Mouse (Mus musculus): Measurements from ENCODE around the gene 2210016L21Rik. TPM values are rescaled to one million over a fixed set of nuclear protein-coding genes. Genes with fewer than 3 reads are reported as not detected.
A peak's percentile ranks its signal among the peaks of the same experiment; 100 is the strongest.
"Not testable (repeated sequence)": the region's sequence is repeated elsewhere in the genome, so short reads cannot be mapped to it uniquely, and the experiment has no call there.

The 2210016L21Rik gene
- 48.7 and 50.3 TPM in 2 replicates for polyA plus RNA-seq (2016; fragmentation: Nextera tagmentation; extraction: Ambion mirVana)

DNA sequence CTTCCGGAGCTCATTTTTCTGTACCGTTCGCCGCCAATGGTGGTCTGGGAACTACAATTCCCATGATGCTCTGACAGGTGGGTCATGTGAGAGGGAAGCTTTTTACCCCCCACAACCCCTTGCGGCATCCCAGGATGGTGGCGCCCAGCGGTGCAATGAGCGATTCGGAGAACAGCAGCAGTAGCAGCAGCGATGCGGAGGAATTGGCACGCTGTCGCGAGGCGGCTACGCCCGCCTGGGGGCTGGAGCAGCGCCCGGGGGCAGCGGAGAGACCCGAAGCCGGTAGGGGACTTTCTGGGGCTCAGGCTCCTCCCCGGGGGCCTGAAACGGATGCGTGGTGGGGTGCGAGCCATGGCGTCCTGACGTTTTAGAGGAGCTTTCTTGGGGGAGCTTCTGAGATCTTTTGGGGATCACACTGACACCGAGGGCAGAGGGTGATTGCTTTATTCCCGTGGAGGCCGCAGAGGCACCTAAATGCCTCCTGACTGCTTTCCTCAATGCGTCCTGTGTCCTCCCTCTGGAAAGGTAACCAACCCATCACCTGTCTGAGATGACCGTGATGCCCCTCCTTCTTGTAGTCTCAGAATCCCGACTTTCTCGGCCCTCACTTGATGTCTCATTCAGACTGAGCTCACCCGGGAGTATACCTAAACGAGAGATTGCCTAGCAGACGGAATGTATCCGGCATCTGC is at the start of gene 2210016L21Rik:
Gene 2210016L21Rik (plus strand): TSS at position 85 of the 692 bp plus-strand sequence.
- Histone ChIP-seq H3K9me3 (replicated peaks) (peaks cover 9% of the 10 kb centered on the region; the same call in 1 of the 2 replicates), H3K4me3 (peak within 1 kb of the TSS; percentile 92), H3K4me1 (peaks cover 10% of the 10 kb centered on the region), H3K36me3 (peaks cover 27% of the 10 kb centered on the region), H3K27me3 (ENCODE audit: low read depth, poor library complexity, severe bottlenecking) (no peaks in the 10 kb centered on the region), H3K27ac (replicated peaks) (peak within 1 kb of the TSS; percentile 92)
- DNase-seq (ENCODE audit: low spot score): peak; percentile 89
- WGBS: 2% methylated on average over 39 of the region's 39 CpGs

DNA sequence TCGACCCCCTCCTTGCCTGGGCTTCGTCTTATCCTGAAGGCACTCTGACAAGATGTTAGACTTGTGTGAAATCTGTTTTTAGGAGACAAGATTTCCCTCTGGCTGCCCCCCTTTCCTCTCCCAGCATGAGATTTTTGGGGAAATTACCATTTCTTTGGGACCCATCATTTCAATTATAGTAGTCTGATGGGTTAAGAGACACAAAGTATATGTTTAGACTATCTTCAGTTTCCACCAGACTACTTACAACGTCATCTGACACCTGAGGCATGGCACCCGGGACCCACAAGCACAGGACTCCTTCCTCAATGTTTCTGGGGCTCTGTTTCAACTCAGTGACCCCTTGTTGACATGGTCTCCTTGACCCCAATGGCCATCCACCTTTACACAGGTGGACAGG is 46.4 kb upstream of the 2210016L21Rik start:
- H3K36me3 ChIP-seq: no peaks in the 10 kb centered on the region
- no peak for DNase-seq (ENCODE audit: low spot score)
- H3K27ac ChIP-seq (replicated peaks): no peak overlapping the region
- WGBS: 86% methylated on average over 4 of the region's 4 CpGs
- H3K4me1 ChIP-seq: peaks cover 11% of the 10 kb centered on the region
- no peaks in the 10 kb centered on the region for H3K27me3 ChIP-seq (ENCODE audit: low read depth, poor library complexity, severe bottlenecking)
- H3K4me3 ChIP-seq: no peak overlapping the region
- no peaks in the 10 kb centered on the region for H3K9me3 ChIP-seq (replicated peaks)

DNA sequence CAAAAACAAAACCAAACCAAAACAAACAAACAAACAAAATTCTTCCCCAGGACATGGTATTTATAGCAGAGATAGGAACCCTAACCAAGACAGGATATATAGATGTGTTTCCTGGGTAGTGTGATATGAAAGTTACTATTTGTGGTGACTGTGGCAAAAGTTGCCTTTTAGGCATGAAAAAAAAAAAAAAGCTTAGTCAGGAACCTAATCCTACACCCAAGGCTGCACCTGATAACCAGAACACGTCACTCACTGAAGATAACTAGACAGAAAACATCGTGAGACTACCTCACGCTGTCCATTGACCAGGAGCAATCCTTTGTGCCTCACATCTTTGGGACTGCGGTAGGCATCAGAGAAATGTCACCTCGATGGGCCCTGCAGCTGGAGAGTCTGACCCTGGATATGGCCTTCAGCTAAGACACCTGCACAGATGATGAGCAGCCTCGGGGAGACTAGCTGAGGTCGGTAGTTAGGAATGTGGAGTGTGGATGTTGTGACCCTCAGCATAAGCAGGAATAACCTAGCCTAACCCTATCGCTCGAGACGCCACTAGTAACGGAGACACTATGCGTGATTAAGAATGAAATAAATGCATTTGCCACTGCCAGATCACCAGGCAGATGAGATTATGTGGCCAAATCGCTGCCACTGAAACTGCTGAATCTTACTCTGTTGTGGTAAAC is 45.1 kb upstream of the 2210016L21Rik start, which contains the start of gene Oasl2:
Gene Oasl2 (plus strand): TSS at position 249 of the 686 bp plus-strand sequence.
- Histone ChIP-seq H3K36me3 (no peaks in the 10 kb centered on the region), H3K27ac (replicated peaks) (peak within 1 kb of the TSS; percentile 42; the same call in 1 of the 2 replicates), H3K4me3 (0 out of 2 replicates have a peak within 1 kb of the TSS, but pooled peaks have one; percentile 1), H3K4me1 (peaks cover 11% of the 10 kb centered on the region), H3K9me3 (replicated peaks) (no peaks in the 10 kb centered on the region), H3K27me3 (ENCODE audit: low read depth, poor library complexity, severe bottlenecking) (no peaks in the 10 kb centered on the region)
- WGBS: 66% methylated on average over 13 of the region's 13 CpGs
- no peak for DNase-seq (ENCODE audit: low spot score)

DNA sequence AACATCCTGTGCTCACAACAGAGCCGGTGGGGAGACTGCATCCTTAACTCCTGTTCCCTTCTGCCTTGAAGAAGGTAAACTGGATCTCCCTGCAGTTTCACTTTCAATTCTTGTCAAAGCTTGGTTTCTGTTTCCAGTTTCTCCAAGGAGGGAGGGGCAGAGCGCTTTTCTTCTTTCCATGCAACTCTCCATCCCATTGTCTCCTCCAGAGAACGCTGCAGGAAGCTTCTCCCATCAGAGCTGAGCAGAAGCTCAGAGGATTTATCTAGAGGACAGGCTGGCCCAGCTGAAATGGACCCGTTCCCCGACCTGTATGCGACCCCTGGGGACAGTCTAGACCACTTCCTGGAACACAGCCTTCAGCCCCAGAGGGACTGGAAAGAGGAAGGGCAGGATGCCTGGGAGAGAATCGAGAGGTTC is 44.6 kb upstream of the 2210016L21Rik start:
- Histone ChIP-seq H3K9me3 (replicated peaks) (no peaks in the 10 kb centered on the region), H3K27me3 (ENCODE audit: low read depth, poor library complexity, severe bottlenecking) (no peaks in the 10 kb centered on the region), H3K4me3 (0 out of 2 replicates have a peak overlapping the region, but pooled peaks have one; percentile 1), H3K27ac (replicated peaks) (peak overlapping the region; percentile 42; the same call in 1 of the 2 replicates), H3K36me3 (no peaks in the 10 kb centered on the region), H3K4me1 (peaks cover 11% of the 10 kb centered on the region)
- no peak for DNase-seq (ENCODE audit: low spot score)
- WGBS: 13% methylated on average over 7 of the region's 7 CpGs

- H3K4me1 ChIP-seq: peaks cover 11% of the 10 kb centered on the region
- 82% methylated on average over 7 of the region's 7 CpGs for WGBS
- no peak overlapping the region for H3K27ac ChIP-seq (replicated peaks)
- no peaks in the 10 kb centered on the region for H3K9me3 ChIP-seq (replicated peaks)
- H3K36me3 ChIP-seq: no peaks in the 10 kb centered on the region
- H3K27me3 ChIP-seq (ENCODE audit: low read depth, poor library complexity, severe bottlenecking): no peaks in the 10 kb centered on the region
- H3K4me3 ChIP-seq: no peak overlapping the region
- DNase-seq (ENCODE audit: low spot score): no peak
Measured at GRCm38 (mm10) chr5:114898857-114899256, 43.1 kb upstream of the 2210016L21Rik start.

- Histone ChIP-seq H3K36me3 (no peaks in the 10 kb centered on the region), H3K9me3 (replicated peaks) (peaks cover 9% of the 10 kb centered on the region), H3K27ac (replicated peaks) (no peak overlapping the region), H3K27me3 (ENCODE audit: low read depth, poor library complexity, severe bottlenecking) (no peaks in the 10 kb centered on the region), H3K4me3 (no peak overlapping the region), H3K4me1 (peaks cover 7% of the 10 kb centered on the region)
- DNase-seq (ENCODE audit: low spot score): peak; percentile 34
- 13% methylated on average over 1 of the region's 1 CpGs for WGBS
Measured at GRCm38 (mm10) chr5:114902413-114902812, 39.5 kb upstream of the 2210016L21Rik start.

DNA sequence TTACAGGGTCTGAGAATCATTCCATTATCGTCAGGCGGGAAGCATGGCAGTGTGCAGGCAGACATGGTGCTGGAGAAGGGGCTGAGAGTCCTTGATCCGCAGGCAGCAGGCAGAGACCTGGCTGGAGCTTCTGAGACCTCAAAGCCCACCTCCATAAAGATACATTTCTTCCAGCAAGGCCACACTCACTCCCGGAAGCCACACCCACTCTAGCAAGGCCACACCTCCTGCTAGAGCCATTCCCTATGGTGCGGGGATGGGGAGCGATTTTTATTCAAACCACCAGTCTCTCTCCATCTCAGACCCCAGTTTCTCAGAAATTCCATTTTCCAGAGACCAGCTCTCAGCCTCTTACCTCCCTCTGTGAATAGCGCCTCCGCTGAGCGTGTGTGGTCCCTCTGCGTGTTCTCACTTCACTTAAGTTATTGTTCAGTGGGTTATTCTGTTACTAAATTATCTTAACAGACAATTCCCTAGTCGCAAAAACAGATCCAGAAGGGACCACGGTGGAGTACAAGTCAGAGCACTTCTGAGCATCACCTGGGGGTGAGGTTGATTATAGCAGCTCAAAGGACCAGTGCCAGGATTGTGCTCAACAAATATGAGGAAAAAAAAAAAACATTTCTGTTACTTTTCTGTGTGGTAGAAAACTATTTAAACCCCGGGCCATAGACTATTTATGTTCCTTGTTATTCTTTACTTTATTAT is 33.2 kb upstream of the 2210016L21Rik start:
- no peak overlapping the region for H3K27ac ChIP-seq (replicated peaks)
- no peaks in the 10 kb centered on the region for H3K36me3 ChIP-seq
- DNase-seq (ENCODE audit: low spot score): no peak
- H3K9me3 ChIP-seq (replicated peaks): peaks cover 9% of the 10 kb centered on the region
- peaks cover 6% of the 10 kb centered on the region; the same call in 1 of the 2 replicates for H3K4me1 ChIP-seq
- WGBS: 58% methylated on average over 13 of the region's 13 CpGs
- H3K27me3 ChIP-seq (ENCODE audit: low read depth, poor library complexity, severe bottlenecking): no peaks in the 10 kb centered on the region
- no peak overlapping the region for H3K4me3 ChIP-seq

GRCm38 (mm10) chr5:114913686-114914085 is 28.3 kb upstream of the 2210016L21Rik start:
- no peaks in the 10 kb centered on the region for H3K9me3 ChIP-seq (replicated peaks)
- H3K27ac ChIP-seq (replicated peaks): no peak overlapping the region
- no peak for DNase-seq (ENCODE audit: low spot score)
- no peaks in the 10 kb centered on the region for H3K36me3 ChIP-seq
- WGBS: 85% methylated on average over 4 of the region's 4 CpGs
- H3K27me3 ChIP-seq (ENCODE audit: low read depth, poor library complexity, severe bottlenecking): no peaks in the 10 kb centered on the region
- no peak overlapping the region for H3K4me3 ChIP-seq
- H3K4me1 ChIP-seq: peaks cover 5% of the 10 kb centered on the region; the same call in 1 of the 2 replicates

DNA sequence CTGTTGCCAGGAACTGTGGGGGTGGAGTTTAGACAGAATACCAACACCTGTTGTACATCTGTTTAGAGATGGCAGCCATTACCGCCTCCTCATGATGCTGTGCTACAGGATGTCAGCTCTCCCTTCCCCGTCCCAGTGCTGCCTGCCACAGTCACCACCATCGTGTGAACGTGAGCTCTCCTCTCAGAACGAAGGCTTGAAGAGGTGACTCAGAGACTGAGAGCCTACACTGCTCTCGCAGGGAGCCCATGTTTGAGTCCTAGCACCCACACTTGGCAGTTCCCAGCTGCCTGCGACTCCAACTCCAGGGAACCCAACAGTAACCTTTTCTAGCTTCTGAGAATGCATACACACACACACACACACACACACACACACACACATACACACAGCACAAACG is 27.1 kb upstream of the 2210016L21Rik start:
- Histone ChIP-seq H3K4me1 (peaks cover 4% of the 10 kb centered on the region; the same call in 1 of the 2 replicates), H3K27ac (replicated peaks) (no peak overlapping the region), H3K36me3 (no peaks in the 10 kb centered on the region), H3K9me3 (replicated peaks) (no peaks in the 10 kb centered on the region), H3K4me3 (no peak overlapping the region), H3K27me3 (ENCODE audit: low read depth, poor library complexity, severe bottlenecking) (no peaks in the 10 kb centered on the region)
- 81% methylated on average over 8 of the region's 8 CpGs for WGBS
- no peak for DNase-seq (ENCODE audit: low spot score)

DNA sequence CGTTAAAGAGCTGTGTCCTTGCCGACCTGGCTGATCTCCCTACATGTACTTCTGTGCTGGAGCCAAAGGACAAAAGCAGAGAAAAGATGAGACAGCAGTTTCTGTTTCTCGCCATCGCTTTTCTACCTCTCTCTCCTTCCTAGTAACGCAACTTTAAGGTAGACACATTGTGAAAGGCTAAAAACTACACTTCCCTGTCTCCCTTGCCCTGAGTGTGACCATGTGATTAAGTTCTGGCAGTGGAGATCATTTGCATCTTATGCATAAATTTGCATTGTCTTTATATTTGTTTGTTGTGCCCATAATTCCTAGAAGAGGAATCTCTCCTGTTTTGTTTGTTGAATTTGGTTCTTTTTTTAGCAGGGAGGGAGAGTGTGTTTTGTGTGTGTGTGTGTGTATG is 26.1 kb upstream of the 2210016L21Rik start:
- DNase-seq (ENCODE audit: low spot score): no peak
- Histone ChIP-seq H3K9me3 (replicated peaks) (no peaks in the 10 kb centered on the region), H3K36me3 (no peaks in the 10 kb centered on the region), H3K4me1 (peaks cover 4% of the 10 kb centered on the region; the same call in 1 of the 2 replicates), H3K27ac (replicated peaks) (no peak overlapping the region), H3K27me3 (ENCODE audit: low read depth, poor library complexity, severe bottlenecking) (no peaks in the 10 kb centered on the region), H3K4me3 (no peak overlapping the region)
- 85% methylated on average over 5 of the region's 5 CpGs for WGBS

- no peak for DNase-seq (ENCODE audit: low spot score)
- H3K4me1 ChIP-seq: peaks cover 4% of the 10 kb centered on the region; the same call in 1 of the 2 replicates
- H3K27me3 ChIP-seq (ENCODE audit: low read depth, poor library complexity, severe bottlenecking): no peaks in the 10 kb centered on the region
- H3K4me3 ChIP-seq: no peak overlapping the region
- no peaks in the 10 kb centered on the region for H3K36me3 ChIP-seq
- no peak overlapping the region for H3K27ac ChIP-seq (replicated peaks)
- WGBS: 88% methylated on average over 4 of the region's 4 CpGs
- H3K9me3 ChIP-seq (replicated peaks): no peaks in the 10 kb centered on the region
Measured at GRCm38 (mm10) chr5:114916777-114917176, 25.2 kb upstream of the 2210016L21Rik start.

DNA sequence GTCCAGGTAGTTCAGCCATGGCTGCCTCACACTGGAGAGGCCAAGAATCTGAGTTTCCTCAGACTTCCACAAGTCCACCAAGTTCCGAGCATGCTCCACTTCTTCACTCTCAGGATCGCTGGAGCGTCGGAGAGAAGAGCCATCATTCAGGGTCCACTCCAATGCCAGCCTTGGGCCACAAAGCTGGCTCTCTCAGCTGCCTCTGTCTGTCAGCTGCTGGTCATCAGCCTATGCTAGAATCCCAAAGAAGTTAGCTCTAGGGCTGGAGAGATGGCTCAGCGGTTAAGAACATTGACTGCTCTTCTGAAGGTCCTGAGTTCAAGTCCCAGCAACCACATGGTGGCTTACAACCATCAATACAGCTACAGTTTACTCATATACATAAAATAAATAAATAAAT is 24.6 kb upstream of the 2210016L21Rik start:
- not testable (repeated sequence) for H3K36me3 ChIP-seq; H3K4me3 ChIP-seq; H3K27me3 ChIP-seq (ENCODE audit: low read depth, poor library complexity, severe bottlenecking); H3K27ac ChIP-seq (replicated peaks); H3K4me1 ChIP-seq; DNase-seq (ENCODE audit: low spot score); H3K9me3 ChIP-seq (replicated peaks)
- WGBS: 95% methylated on average over 5 of the region's 5 CpGs
